Mouse (Mus musculus): ENCODE results near the gene Magi2.

- TF ChIP-seq CTCF (IDR thresholded peaks at IDR 0.05; ENCODE audit: low read depth) (no peak), EP300 (IDR thresholded peaks at IDR 0.05; ENCODE audit: low read depth) (no peak)
These were observed 274.2 kb downstream of the Magi2 start for GRCm38 (mm10) chr5:19501005-19501404.
